Mouse (Mus musculus) bone marrow, adult 2 months (tissue): ENCODE measurements around the gene Gm11437.

Experiments
- CTCF ChIP-seq: fragments of 200-500 bp; IDR thresholded peaks from 2 replicates; pipeline ENCODE4 v1.5.1; 2011; ENCODE audit warnings: low read length, control low read depth; ENCODE audit not compliant: control insufficient read depth, insufficient read depth
- POLR2A ChIP-seq: fragments of 200-500 bp; IDR thresholded peaks from 2 replicates; pipeline ENCODE4 v1.6.1; 2011; ENCODE audit warnings: low read depth, mild to moderate bottlenecking, control low read depth, low read length, borderline replicate concordance; ENCODE audit not compliant: control insufficient read depth

- TF ChIP-seq CTCF: no peak
- TF ChIP-seq POLR2A: no peak
Measured at GRCm38 (mm10) chr11:84115646-84116045, 51.6 kb downstream of the Gm11437 start.
